Mouse (Mus musculus) myocyte (in vitro differentiated cells): Measurements from ENCODE around the gene Hdac7.

Experiments used
- CEBPB ChIP-seq: IDR thresholded peaks from 2 replicates; pipeline ENCODE4 v1.6.1; 2011; ENCODE audit warnings: mild to moderate bottlenecking, moderate library complexity; ENCODE audit not compliant: poor library complexity, insufficient read depth, severe bottlenecking
- E2F4 ChIP-seq: IDR thresholded peaks from one replicate; pipeline ENCODE4 v1.6.1; 2011; ENCODE audit warnings: mild to moderate bottlenecking, control low read depth, moderate library complexity; ENCODE audit not compliant: insufficient read depth
- MAX ChIP-seq: IDR thresholded peaks from one replicate; pipeline ENCODE4 v1.6.1; 2011; ENCODE audit warnings: low read depth, mild to moderate bottlenecking, control low read depth
- MYOD1 ChIP-seq, 3 experiments: IDR thresholded peaks; one replicate each; pipeline ENCODE4 v1.6.1; 2011; ENCODE audit warnings: control low read depth in 2 of 3, low read depth in 2 of 3, mild to moderate bottlenecking in 2 of 3, moderate library complexity in 1 of 3; ENCODE audit not compliant: insufficient read length in 2 of 3, control insufficient read depth in 1 of 3
- MYOG ChIP-seq, 3 experiments: IDR thresholded peaks; one replicate each; pipeline ENCODE4 v1.6.1; 2011; ENCODE audit warnings: control low read depth in 2 of 3, low read depth in 2 of 3, mild to moderate bottlenecking in 2 of 3; ENCODE audit not compliant: insufficient read length in 2 of 3, control insufficient read depth in 1 of 3, insufficient read depth in 1 of 3
- POLR2A ChIP-seq: IDR thresholded peaks from one replicate; pipeline ENCODE4 v1.6.1; 2011; ENCODE audit warnings: low read depth, mild to moderate bottlenecking, control low read depth, moderate library complexity; ENCODE audit not compliant: insufficient read length
- POLR2AphosphoS2 ChIP-seq: IDR thresholded peaks from one replicate; pipeline ENCODE4 v1.6.1; 2011; ENCODE audit warnings: low read depth, control low read depth; ENCODE audit not compliant: insufficient read length
- REST ChIP-seq: IDR thresholded peaks from one replicate; pipeline ENCODE4 v1.6.1; 2011; ENCODE audit warnings: mild to moderate bottlenecking, control low read depth, moderate library complexity; ENCODE audit not compliant: insufficient read depth, insufficient read length
- SRF ChIP-seq: IDR thresholded peaks from one replicate; pipeline ENCODE4 v1.6.1; 2011; ENCODE audit warnings: low read depth; ENCODE audit not compliant: control insufficient read depth, insufficient read length
- TCF12 ChIP-seq: IDR thresholded peaks from one replicate; pipeline ENCODE4 v1.6.1; 2011; ENCODE audit warnings: mild to moderate bottlenecking, control low read depth; ENCODE audit not compliant: poor library complexity, insufficient read depth, severe bottlenecking
- TCF3 ChIP-seq: IDR thresholded peaks from one replicate; pipeline ENCODE4 v1.6.1; 2011; ENCODE audit warnings: low read depth, control low read depth; ENCODE audit not compliant: insufficient read length
- USF1 ChIP-seq: IDR thresholded peaks from one replicate; pipeline ENCODE4 v1.6.1; 2011; ENCODE audit warnings: low read depth, mild to moderate bottlenecking, control low read depth, moderate library complexity

DNA sequence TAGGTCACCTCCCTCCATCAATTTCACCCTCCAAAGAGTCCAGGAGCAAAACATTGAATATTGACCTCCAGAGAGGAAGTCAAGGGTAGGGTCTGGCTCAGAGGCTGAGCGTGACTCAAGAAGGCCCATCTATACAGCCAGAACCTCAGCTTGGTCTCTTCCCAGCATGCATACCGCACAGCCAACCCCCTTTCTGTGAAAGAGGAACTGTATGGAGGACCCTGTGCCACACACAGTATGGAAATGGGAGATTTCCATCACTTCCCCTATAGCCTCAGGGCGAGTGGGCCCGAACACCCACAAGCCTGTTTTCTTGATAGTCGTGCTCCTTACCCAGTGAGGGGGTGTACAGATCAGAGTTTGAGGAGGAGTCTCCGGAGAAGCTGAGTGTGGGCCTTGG is 24.7 kb upstream of the Hdac7 start:
- TF ChIP-seq MAX, result no peak
- TF ChIP-seq USF1, result no peak
- TF ChIP-seq MYOD1 (IDR thresholded peaks at IDR 0.05; ENCODE audit: control insufficient read depth in 1 of 3, insufficient read length in 2 of 3, low read depth in 2 of 3), result no peak
- TF ChIP-seq E2F4, result no peak
- no peak for TF ChIP-seq POLR2A
- TF ChIP-seq REST, result no peak
- no peak for TF ChIP-seq POLR2AphosphoS2
- no peak for TF ChIP-seq CEBPB
- no peak for TF ChIP-seq MYOG (IDR thresholded peaks at IDR 0.05; ENCODE audit: control insufficient read depth in 1 of 3, insufficient read depth in 1 of 3, insufficient read length in 2 of 3, low read depth in 2 of 3)
- TF ChIP-seq SRF, result no peak
- TF ChIP-seq TCF3, result no peak
- no peak for TF ChIP-seq TCF12
